Mouse (Mus musculus) cerebellum, adult 9-11 months (tissue): Measurements from ENCODE around the gene Nup35.
A peak's percentile ranks its signal among the peaks of the same experiment; 100 is the strongest.

Experiments
- DNase-seq: peaks from one replicate; pipeline ENCODE4 v3.0.0; 2022

Nup35 gene

GRCm38 (mm10) chr2:80638364-80639241 is 21.6 kb downstream of the Nup35 start:
- DNase-seq = peak; percentile 90

DNA sequence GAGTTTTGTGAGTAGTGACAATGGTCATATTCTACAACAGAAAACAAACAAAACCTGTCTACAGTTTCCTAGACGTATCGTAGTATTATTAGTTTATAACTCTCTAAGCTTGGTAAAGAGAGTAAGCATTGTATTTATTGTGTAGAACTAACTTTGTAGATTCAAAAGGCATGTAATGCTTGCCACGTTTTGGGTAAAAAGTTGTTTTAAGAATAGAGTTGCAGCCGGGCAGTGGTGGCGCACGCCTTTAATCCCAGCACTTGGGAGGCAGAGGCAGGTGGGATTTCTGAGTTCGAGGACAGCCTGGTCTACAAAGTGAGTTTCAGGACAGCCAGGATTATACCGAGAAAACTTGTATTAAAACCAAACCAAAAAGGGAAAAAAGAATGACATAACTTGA is 22.4 kb downstream of the Nup35 start:
- no peak for DNase-seq

DNA sequence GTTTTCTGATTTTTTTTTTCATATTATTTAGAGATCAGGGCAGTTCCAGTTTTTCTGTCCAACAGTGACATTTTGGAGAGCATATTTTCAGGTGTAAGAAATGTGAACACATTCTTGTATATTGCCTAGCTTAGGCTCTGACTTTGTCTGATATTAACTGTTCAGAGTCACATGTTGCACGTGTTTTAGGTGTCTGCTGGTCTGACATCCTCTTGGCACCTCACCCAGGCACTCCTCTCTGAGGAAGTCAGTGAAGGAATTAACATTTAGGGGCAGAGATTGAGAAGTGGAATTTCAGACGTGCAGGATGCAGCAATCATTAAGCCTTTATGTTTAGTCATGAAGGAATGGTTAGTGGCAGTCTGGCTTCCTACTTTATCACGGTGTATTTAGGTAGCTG is 22.8 kb downstream of the Nup35 start:
- no peak for DNase-seq

DNA sequence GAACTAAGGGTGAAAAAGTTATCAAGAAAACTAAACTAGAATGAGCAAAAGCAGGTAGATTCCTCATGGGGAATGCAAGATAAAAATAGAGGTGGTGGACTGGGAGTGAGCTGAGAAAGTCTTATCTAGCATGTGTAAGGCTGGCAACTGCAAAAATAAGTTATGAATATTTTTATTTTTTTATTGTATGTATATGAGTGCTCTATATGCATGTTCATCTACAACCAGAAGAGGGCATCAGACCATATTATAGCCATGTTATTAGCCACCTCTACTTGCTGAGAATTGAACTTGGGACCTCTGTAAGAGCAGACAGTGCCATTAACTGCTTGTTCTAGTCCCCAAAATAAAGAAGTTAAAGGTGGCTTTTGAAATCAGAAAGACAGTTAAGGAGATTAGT is 44.4 kb downstream of the Nup35 start:
- DNase-seq = no peak

DNA sequence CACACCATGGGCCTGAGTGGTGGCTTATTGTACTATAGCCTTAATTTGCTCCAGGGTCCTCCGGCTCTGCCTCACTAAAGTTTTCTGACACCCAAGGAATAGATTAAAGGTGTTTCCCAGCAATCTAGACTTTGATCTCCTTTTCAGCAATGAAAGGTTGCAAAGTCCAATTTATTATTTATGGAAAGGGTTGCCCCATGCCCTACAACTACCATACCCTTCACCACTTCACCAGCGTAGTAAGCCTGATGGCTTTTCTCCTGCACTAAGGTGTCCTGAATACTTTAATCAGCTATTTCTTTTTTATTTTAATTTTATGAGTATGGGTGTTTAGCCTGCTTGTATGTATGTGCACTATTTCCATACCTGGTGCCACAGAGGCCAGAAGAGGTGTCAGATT is 45.6 kb downstream of the Nup35 start:
- no peak for DNase-seq

DNA sequence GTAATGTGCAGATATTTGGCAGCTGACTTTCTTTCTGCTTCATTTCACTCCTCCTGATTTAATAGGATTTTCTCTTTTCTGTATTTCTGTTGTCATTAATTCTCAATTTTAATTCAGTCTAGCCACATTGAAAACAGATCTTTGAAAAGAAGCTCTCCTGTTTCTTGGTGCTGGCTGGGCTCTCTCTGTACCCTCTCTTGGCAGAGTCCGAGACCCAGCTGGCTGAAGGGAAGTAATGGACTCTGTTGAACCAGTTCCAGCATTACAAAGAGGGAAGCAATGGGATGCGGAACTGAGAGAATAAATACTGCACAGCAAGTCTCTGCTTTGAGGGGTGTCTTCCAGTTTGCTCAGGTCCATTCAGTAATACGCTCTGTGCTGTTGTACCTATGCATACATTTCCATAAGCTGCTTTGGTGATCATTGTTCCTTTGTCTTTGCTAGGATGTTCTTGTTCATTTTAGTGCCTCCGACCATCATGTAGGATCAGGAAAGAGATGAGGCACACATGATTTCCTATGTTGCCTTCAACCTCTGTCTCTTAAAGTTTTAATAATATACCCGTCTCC is 50.4 kb downstream of the Nup35 start:
- peak; percentile 43 for DNase-seq

GRCm38 (mm10) chr2:80669868-80670666 is 53.0 kb downstream of the Nup35 start:
- DNase-seq = no peak

DNA sequence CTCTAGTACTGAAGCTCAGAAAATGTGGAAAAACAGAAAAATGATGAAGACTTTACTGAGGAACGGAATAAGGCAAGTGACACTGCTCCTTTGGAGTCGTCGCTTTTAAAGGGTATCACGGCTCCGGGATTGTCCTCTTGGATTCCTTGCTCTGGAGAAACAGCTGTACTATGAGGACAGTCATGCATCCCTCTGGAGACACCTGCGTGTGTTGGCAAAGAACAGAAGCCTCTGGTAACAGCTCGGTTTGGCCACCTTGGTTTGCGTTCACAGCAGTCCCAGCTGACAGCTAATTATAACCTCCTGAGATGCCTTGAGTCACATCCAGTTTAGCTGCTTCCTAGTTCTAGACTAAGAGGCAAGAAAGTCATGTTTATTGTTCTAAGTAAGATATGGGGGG is 61.8 kb downstream of the Nup35 start:
- no peak for DNase-seq

GRCm38 (mm10) chr2:80683727-80684239 is 66.7 kb downstream of the Nup35 start:
- no peak for DNase-seq

DNA sequence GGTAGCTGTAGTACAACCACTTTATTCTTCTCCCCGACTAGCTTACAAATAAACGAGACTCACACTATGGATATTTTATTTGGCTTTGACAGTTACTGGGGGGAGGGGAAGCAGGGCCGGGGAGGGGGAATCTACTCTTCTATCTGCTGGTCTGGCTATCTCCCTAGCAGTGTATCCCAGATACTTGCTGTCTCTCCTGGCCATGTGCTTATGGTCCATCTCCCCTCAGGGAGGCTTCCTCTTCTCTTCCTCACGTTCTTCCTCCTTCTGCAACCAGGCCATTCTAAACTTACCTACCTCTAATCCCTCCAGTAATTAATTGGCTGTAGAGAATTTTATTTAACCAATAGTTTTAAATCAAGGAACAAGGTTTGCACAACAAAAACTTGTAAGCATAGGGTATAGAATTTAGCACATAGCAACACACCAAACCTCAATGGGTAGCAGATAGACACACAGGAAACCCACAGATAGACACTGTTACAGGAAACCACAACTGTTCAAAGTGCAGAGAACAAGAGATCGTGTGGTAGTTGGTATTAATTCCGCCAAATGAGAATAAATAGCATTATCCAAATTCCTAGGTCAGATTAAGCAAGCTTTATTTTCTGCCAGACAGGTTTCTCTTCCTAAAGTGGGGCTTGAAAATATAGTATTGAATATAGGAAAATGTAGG is 67.5 kb downstream of the Nup35 start:
- no peak for DNase-seq

GRCm38 (mm10) chr2:80688261-80688660 is 71.2 kb downstream of the Nup35 start:
- DNase-seq = no peak

GRCm38 (mm10) chr2:80707429-80707828 is 90.4 kb downstream of the Nup35 start:
- no peak for DNase-seq
